Mouse (Mus musculus) adrenal gland, postnatal 36 days (tissue): Measurements from ENCODE around the gene Tec. TPM values are rescaled to one million over a fixed set of nuclear protein-coding genes. Genes with fewer than 3 reads are reported as not detected.
"Not testable (repeated sequence)": the region's sequence is repeated elsewhere in the genome, so short reads cannot be mapped to it uniquely, and the experiment has no call there.

Experiments used
- DNase-seq, 2 experiments: peaks; one replicate each; pipeline ENCODE4 v3.0.0; 2021; ENCODE audit warnings: mixed read lengths in 1 of 2
- total RNA-seq, 2 experiments: library from RNA; stranded (reverse); gene quantifications; 2 replicates each; pipeline ENCODE4 v1.2.3; 2021

Gene Tec
- total RNA-seq, 2 experiments from 2014 or later: 2.2 to 3.2 TPM

DNA sequence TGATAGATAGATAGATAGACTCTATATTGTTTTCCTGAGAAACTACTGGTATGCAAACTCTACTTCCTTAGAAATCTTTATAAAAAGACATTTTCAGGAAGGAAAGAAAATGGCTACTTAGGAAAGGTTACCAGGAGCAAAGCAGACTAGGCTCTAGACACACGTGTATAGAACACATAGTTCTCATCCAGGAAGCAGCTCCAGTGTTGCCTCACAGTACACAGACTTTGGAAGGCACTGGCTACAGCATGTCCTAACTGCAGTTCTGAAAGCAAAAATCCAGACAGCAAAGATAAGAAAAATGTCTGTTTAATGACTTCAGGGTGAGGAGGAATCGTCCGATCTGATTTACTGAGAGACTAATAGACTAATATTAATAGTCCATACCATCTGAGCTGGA, 41.8 kb downstream of the Tec start:
- no peak for DNase-seq

GRCm38 (mm10) chr5:72820651-72821050, 47.6 kb downstream of the Tec start:
- no peak for DNase-seq

DNA sequence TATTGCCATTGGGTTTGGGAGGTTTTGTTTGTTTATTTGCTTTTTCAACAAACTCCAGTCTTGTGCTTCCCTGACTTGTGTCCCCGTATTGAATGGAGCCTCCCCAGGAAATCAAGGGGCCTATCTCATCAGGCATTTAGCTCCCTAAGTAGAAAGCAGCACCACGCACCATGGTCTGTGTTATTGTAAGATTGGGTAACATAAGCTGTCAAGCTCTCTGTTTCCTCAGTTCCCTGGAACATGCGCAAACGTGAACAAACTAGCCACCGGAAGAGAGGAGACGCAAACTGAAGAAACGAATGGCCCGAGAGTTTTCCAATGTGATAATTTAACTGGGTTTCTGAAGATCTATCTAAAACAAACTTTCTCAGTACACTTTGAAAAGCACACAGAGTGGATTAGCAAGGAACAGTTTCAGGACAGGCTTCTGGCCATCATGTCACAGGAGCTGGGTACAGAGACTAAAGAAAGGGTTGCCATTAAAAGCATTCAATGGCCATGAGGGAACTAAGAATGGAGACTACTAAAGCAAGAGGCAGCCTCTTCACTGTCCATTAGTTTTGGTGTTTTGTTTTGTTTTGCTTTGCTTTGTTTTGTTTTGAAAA, 48.1 kb downstream of the Tec start:
- no peak for DNase-seq

DNA sequence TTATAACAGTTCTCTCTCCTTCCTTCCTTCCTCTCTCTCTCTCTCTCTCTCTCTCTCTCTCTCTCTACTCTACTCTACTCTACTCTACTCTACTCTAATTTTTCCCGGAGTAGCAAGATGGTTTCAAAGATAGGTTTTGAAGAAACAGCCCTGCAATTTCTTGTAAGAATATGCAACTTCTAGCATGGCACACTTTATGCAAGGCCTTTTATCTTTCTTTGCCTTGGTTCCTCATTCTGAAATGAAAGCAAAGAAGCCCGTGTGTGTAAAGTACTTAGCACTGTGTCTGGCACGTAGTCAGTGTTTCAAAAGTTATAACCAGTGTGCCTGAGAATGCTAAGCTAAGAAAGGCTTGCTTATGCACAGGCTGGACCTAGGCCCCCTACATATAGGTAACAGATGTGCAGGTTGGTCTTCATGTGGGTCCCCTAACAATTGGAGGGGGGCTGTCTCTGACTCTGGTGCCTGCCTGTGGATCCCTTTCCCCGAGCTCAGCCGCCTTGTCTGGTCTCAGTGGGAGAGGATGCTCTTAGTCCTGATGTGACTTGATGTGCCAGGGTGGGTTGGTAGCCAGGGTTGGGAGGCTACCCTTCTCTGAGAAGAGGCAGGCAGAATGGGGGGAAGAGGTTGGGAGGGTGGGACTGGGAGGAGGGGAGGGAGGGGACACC, 49.6 kb downstream of the Tec start:
- DNase-seq: no peak

GRCm38 (mm10) chr5:72817523-72818091, 50.7 kb downstream of the Tec start:
- peak in 1 of 2 experiments; percentile 18 for DNase-seq

GRCm38 (mm10) chr5:72816960-72817359, 51.3 kb downstream of the Tec start:
- DNase-seq: not testable (repeated sequence)

- DNase-seq: no peak
These were observed 51.8 kb downstream of the Tec start for GRCm38 (mm10) chr5:72816491-72816890.

DNA sequence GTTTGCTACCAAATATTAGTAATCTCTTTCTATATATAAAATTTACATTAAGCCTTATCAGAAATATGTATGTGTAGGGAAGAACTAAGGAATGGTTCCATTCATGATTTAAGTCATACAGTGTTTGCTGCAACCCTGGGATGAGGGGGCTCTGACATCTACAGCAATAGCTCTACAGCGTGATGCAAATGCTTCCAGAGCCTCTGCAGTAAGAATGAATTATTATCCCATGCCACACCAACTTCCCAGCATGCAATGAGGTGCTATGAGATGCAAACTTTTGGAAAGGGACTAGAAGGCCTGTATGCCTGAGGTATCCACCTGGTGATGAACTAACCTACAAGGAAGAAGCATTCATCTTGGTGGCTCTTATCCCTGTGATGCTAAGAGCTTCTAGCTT, 52.2 kb downstream of the Tec start:
- no peak for DNase-seq

DNA sequence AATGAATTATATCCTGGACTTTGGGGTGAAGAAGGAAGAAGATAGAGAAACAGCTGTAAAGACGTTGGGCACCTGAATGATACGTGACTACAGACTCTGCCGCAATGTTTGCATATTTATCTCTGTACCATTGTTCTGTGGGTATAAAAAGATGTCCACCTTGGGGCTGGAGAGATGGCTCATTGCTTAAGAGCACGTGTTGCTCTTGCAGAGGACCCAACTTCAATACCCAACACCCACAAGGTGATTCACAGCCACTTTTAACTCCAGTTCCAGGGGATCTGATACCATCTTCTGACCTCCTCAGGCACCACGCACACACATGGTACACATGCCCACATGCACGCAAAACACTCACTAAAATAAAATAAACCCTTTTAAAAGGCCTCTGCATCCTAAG, 52.9 kb downstream of the Tec start:
- no peak for DNase-seq

GRCm38 (mm10) chr5:72814072-72814471, 54.2 kb downstream of the Tec start:
- DNase-seq: no peak

DNA sequence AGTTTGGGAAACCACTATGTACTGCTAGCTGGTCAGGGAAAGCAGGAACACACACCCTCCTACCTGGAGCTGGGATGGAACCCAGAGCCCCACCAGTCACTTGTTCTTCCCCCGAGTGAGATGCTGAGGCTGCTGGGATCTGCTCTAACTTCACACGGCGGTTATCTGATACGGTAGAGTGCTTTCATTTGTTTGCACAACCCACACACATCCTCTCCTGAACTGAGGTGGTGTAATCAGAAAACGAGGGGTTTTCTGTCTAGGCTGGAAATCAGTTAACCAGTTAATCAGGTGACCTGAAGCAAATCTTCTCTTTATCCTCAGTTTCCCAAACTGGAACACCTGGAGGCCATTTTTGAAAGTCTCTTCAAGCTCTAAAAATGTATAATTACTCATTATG, 55.4 kb downstream of the Tec start:
- DNase-seq: no peak

DNA sequence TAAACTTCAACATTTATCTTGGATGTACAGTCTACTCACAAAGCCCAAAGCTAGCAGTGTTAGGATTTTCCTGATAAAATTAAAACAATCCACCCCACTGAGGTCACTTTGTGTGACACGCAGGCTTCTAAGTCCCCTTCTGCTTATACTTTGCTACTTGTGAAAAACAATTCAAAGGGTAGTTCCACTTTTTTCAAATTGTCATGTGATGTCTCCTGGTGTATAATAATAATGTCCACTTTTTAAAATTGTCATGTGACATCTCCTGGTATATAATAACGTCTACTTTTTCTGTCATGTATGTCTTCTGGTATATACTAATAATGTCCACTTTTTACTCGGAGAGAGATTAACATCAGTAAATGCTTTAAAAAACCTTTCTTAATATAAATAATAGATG, 56.0 kb downstream of the Tec start:
- no peak for DNase-seq

GRCm38 (mm10) chr5:72811397-72811796, 56.9 kb downstream of the Tec start:
- no peak for DNase-seq

DNA sequence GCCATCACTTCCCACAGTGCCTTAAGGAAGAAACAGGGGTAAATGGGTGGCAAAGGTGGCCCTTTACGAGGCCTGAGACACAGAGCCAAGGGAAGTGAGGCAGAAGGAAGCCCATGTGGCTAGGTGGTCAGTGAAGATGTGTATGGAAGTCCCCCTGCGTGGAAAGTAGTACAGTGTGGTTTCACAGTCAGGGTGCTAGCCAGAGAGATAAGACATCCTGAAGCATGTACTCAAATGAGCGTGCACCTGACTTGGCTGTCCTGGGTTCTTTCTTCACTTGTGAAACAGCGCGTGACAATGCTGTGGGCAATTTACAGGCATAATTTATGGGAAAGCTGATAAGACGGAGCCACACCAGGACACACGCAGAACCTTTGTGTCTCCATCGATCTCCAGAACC, 57.3 kb downstream of the Tec start:
- no peak for DNase-seq

DNA sequence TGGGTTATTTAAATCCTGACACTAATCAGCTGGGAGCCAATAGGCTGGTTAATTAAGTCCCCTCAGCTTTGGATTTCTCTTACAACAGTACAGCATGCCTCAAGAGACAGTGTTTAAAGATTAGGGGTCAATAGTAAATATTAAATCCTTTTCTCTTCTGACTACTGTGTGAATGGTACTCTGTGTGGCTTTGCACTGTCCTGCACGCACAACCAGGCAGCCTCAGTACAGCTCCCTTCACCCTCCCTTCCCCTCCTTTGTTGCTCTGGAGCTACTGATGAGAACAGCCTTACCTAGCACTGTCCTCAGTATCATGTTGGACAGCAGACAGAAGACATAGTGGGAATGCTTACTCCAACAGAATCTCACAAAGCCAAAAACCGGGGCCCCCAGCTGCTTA, 58.8 kb downstream of the Tec start:
- DNase-seq: no peak

GRCm38 (mm10) chr5:72808456-72809111, 59.7 kb downstream of the Tec start:
- peak; percentile 9 to 21 for DNase-seq

- DNase-seq: peak; percentile 11 to 32
These were observed 65.4 kb downstream of the Tec start for GRCm38 (mm10) chr5:72802851-72803250.

DNA sequence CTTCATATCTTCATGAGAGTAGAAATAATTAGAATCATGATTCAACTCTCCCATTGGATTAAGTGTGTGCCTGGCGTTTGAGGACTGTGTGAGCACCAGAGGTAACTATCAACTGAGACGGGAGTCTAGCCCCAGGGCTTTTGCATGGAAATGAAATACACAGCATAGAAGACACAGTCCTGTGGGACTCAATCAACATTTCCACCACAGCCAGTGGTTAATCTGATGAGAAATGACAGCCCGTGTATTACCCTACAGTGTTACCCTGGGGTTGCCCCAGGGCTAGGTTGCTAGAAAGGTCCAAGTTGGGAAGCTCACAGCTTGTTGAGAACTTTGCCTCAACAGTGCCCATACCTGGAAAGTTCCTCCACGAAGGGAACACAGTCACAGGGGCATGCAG, 69.7 kb downstream of the Tec start:
- no peak for DNase-seq

- DNase-seq: peak; percentile 20 to 26
These were observed 72.1 kb downstream of the Tec start for GRCm38 (mm10) chr5:72796186-72796613.

- no peak for DNase-seq
These were observed 74.9 kb downstream of the Tec start for GRCm38 (mm10) chr5:72793309-72793850.

DNA sequence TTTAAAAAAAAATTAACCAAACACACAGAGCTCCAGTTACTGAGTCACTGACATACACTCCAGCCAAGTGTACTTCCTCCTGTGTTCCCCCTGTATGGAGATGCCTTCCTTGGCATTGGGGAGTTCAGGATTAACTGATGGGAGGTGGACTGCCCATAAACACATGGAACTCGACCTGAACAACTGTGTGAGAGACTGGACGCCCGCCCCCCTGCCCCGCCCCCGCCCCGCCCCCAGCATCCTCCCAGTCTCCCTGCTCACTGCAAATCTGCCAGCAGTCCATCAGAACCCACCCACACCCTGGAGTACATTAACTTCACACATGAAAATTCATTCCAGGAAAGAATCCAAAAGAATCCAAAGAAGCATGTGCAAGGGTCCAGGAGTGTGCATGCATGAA, 76.5 kb downstream of the Tec start:
- DNase-seq: no peak

- DNase-seq: no peak
These were observed 76.9 kb downstream of the Tec start for GRCm38 (mm10) chr5:72791386-72791785.

GRCm38 (mm10) chr5:72785451-72785850, 82.8 kb downstream of the Tec start:
- no peak for DNase-seq
